Mouse (Mus musculus) liver, adult 2 months (tissue): ENCODE measurements around the gene Slc40a1. TPM values are rescaled to one million over a fixed set of nuclear protein-coding genes. Genes with fewer than 3 reads are reported as not detected.

ENCODE experiments used
- DNase-seq: peaks from one replicate; pipeline ENCODE4 v3.0.0-alpha.2; 2011; ENCODE audit warnings: low read depth, low spot score; ENCODE audit errors: extremely low read depth
- H3K27ac ChIP-seq: fragments of 200-500 bp; replicated peaks from 2 replicates; pipeline ENCODE4 v1.5.1; 2012; ENCODE audit warnings: low read depth, mild to moderate bottlenecking, control low read depth, inconsistent platforms, low read length; ENCODE audit not compliant: insufficient read depth
- H3K27me3 ChIP-seq: fragments of 200-500 bp; 2 replicates; pipeline ENCODE4 v1.6.1; 2012; ENCODE audit warnings: mild to moderate bottlenecking, moderate library complexity, low read length, inconsistent platforms; ENCODE audit not compliant: control insufficient read depth, insufficient read depth
- H3K36me3 ChIP-seq: fragments of 200-500 bp; 2 replicates; pipeline ENCODE4 v1.6.1; 2012; ENCODE audit warnings: low read length, inconsistent platforms; ENCODE audit not compliant: control insufficient read depth, insufficient read depth
- H3K4me1 ChIP-seq: fragments of 200-500 bp; 2 replicates; pipeline ENCODE4 v1.6.1; 2011; ENCODE audit warnings: low read length; ENCODE audit not compliant: control insufficient read depth, insufficient read depth
- H3K4me3 ChIP-seq: fragments of 200-500 bp; 2 replicates; pipeline ENCODE4 v1.5.1; 2011; ENCODE audit warnings: low read depth, mild to moderate bottlenecking, control low read depth, low read length, moderate library complexity; ENCODE audit not compliant: insufficient read depth
- H3K79me2 ChIP-seq: fragments of 200-500 bp; 2 replicates; pipeline ENCODE4 v1.6.1; 2012; ENCODE audit warnings: inconsistent platforms, mild to moderate bottlenecking, low read length, moderate library complexity; ENCODE audit not compliant: control insufficient read depth, insufficient read depth
- H3K9ac ChIP-seq: fragments of 200-500 bp; 2 replicates; pipeline ENCODE4 v1.6.1; 2012; ENCODE audit warnings: low read depth, mild to moderate bottlenecking, control low read depth, inconsistent platforms, low read length
- CTCF ChIP-seq: fragments of 200-500 bp; IDR thresholded peaks from 2 replicates; pipeline ENCODE4 v1.5.1; 2011; ENCODE audit warnings: low read depth, low read length, control low read depth
- POLR2A ChIP-seq: fragments of 200-500 bp; IDR thresholded peaks from 2 replicates; pipeline ENCODE4 v1.6.1; 2011; ENCODE audit warnings: low read length, control low read depth; ENCODE audit not compliant: insufficient read depth; ENCODE audit errors: extremely low read depth
- WGBS: fragments of 180-500 bp; shearing (Covaris S2); methylation state at CpG from one replicate; pipeline ENCODE4 v1.1.7; 2018; 5-methylcytosine and 5-hydroxymethylcytosine counted together
- polyA plus RNA-seq: library from polyadenylated mRNA; depleted of rRNA; stranded (reverse); fragments of >200 nt; gene quantifications from 2 replicates; pipeline ENCODE4 v1.2.3, GENCODE M21; 2012
- total RNA-seq: library from RNA; depleted of rRNA; stranded (reverse); fragments of >200 nt; gene quantifications from 2 replicates; pipeline ENCODE4 v1.2.3, GENCODE M21; 2014

The Slc40a1 gene
- total and polyA plus RNA-seq, 2 experiments: 42.6 to 124 TPM

DNA sequence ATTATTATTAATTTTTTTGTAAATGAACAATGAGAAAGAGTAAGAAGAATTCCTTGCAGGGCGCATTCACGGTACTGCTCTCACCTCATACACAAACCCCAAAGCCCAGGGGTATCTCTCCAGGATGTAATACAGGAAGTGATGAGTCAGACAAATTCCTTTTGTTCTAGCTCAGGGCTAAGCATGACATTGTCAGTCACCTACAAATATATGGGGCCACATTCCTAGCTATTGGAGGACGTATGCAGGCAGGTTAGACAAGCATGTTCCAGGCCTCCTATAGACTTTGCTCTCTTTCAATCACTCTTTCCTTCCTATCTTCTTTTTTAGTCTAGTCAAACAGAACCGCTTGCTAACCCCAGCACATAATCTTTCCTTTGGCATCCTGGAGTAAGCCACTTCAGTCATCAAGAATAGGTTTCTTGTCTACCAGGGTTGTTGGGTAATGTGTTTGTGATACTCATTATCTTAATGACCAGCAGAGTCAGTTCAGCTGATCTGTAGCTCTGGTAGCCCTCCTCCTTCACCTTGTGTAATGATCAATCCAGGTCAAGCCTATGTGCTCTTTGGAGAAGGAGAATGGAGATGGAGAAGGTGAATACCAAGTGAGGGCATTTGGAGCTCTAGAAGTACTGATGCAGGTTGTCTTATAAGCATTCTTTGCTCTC, 9.1 kb downstream of the Slc40a1 start:
- Histone ChIP-seq H3K36me3 (peaks cover 62% of the 10 kb centered on the region), H3K79me2 (peaks cover 6% of the 10 kb centered on the region; the same call in 1 of the 2 replicates), H3K4me3 (no peak overlapping the region), H3K4me1 (peaks cover 18% of the 10 kb centered on the region), H3K27me3 (no peaks in the 10 kb centered on the region), H3K9ac (no peak overlapping the region), H3K27ac (no peak overlapping the region)
- no peak for DNase-seq
- WGBS: 81% methylated on average over 4 of the region's 4 CpGs
- TF ChIP-seq POLR2A: no peak
- TF ChIP-seq CTCF: no peak

DNA sequence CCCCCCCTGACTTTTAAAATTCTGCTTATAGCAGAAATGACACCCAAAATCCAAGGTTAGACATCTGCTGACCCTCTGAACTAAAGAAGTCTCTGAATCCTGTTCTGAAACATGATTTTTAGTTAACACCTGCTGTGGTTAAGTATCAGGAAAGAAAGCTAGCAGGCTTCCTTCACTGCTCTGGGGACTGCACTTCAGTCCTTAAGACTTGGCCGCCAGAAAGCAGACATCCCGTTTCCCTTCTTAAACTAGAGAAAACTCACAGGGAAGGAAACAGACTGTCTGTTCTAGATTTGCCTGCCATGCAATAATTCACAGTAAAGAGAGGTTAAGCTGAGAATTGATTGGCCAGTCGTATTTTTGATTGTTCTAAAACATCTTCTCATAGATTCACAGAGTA, 10.1 kb downstream of the Slc40a1 start:
- TF ChIP-seq POLR2A (no peak), CTCF (no peak)
- H3K4me1 ChIP-seq: peaks cover 17% of the 10 kb centered on the region
- peaks cover 6% of the 10 kb centered on the region; the same call in 1 of the 2 replicates for H3K79me2 ChIP-seq
- no peak overlapping the region for H3K27ac ChIP-seq
- no peaks in the 10 kb centered on the region for H3K27me3 ChIP-seq
- no peak overlapping the region for H3K4me3 ChIP-seq
- H3K36me3 ChIP-seq: peaks cover 70% of the 10 kb centered on the region
- WGBS: 71% methylated on average over 3 of the region's 3 CpGs
- no peak for DNase-seq
- H3K9ac ChIP-seq: no peak overlapping the region

DNA sequence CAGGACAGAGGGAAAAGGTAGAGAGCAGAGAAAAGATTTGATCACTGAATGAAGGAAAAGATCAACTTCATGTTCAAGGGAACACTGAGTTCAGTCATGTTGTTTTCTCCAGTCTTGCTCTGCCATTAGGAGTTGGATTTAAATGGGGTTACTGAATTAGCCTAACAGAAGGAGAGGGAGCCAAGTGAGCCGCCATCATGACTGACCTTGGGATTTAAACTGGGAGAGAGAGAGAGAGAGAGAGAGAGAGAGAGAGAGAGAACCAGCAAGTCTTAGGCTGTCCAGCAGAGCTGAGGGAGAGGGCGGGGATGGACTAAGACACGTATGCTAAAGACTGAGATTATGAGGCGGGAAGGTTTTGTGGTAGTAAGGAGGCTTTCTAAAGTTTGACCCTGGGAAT, 12.1 kb downstream of the Slc40a1 start:
- no peaks in the 10 kb centered on the region for H3K27me3 ChIP-seq
- no peak overlapping the region for H3K4me3 ChIP-seq
- TF ChIP-seq POLR2A (no peak), CTCF (no peak)
- peaks cover 7% of the 10 kb centered on the region for H3K4me1 ChIP-seq
- H3K27ac ChIP-seq: no peak overlapping the region
- H3K36me3 ChIP-seq: peaks cover 76% of the 10 kb centered on the region
- DNase-seq: no peak
- no peak overlapping the region for H3K9ac ChIP-seq
- WGBS: 95% methylated on average over 4 of the region's 4 CpGs
- peaks cover 3% of the 10 kb centered on the region; the same call in 1 of the 2 replicates for H3K79me2 ChIP-seq

DNA sequence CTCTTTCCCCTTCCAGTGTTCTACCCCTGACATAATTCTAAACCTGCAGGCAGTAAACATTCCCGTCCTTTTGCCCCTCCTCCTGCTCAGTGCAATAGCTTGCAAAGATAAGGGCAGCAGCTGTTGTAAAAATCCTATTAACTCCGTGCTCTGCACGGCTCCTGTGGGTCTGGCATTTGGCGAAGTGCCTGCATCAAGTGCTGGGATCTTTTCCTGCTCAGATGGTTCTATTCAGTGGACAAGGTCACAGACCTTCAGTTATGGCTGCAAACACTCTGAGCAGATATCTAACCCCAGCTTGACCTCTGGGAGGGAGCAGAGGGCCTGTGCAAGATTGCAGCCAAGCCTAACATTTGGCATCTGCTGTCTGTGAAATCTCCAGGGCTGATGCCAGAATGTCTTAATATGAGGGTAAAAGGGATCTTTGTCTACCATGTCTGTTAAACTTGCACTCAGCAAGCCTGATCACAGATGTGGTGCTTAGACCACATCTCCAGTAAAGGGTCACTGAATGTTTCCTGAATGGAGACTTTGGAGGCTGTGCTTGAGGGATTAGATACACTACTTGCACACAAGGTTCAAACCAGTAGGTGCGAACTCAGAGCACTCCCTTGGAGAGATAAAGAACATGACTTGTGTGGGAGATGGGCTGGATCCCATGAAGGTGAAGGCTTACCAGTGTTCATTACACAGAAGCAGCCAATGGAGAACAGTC, 21.1 kb downstream of the Slc40a1 start:
- Histone ChIP-seq H3K4me1 (peaks cover 12% of the 10 kb centered on the region), H3K9ac (no peak overlapping the region), H3K36me3 (peaks cover 24% of the 10 kb centered on the region), H3K27ac (peak overlapping the region; percentile 72), H3K4me3 (no peak overlapping the region), H3K79me2 (no peaks in the 10 kb centered on the region), H3K27me3 (no peaks in the 10 kb centered on the region)
- TF ChIP-seq CTCF: no peak
- no peak for TF ChIP-seq POLR2A
- DNase-seq: peak; percentile 100
- 12% methylated on average over 5 of the region's 5 CpGs for WGBS

DNA sequence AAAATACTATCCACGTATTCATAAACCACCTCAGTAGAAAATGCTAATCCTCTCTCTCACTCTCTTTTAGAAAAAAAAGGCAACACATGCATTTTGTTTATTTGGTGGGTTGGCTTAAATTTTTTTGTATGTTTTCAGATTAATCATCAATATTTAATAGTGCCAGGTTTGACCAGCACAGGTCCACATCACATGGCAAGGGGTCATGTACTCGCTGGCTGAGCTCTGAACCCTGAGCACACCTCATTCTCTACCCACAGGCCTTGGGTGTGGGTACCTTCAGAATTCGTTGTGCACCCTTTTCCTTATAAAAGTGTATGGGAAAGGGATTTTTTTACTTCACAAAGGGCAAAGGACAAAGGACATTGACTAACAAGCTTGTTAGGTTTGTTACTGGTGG, 22.2 kb downstream of the Slc40a1 start:
- Histone ChIP-seq H3K4me3 (no peak overlapping the region), H3K4me1 (peaks cover 12% of the 10 kb centered on the region), H3K9ac (no peak overlapping the region), H3K27me3 (no peaks in the 10 kb centered on the region), H3K27ac (peak overlapping the region; percentile 31; the same call in 1 of the 2 replicates), H3K79me2 (no peaks in the 10 kb centered on the region), H3K36me3 (peaks cover 15% of the 10 kb centered on the region)
- WGBS: 21% methylated on average over 3 of the region's 3 CpGs
- DNase-seq: peak; percentile 93
- no peak for TF ChIP-seq POLR2A
- TF ChIP-seq CTCF: no peak

DNA sequence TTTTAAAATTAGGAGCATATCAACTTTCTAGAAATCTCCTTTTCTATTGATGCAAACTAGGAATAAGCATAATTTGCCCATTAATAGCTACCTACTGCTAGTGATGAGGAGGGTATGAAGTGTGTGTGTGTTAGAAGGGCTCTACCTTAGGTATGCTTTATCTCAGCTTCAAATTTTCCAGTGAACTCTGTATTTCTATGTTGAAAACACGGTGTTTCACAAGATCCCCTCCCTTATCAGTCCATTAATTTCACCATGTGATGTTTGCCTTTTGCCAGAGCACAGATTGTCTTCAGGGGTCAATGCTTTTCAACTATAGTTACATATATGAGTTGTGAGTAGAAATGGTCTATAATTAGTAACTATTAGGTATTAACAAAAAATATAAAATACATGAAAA, 28.3 kb downstream of the Slc40a1 start:
- Histone ChIP-seq H3K4me3 (no peak overlapping the region), H3K27ac (no peak overlapping the region), H3K79me2 (no peaks in the 10 kb centered on the region), H3K36me3 (no peaks in the 10 kb centered on the region), H3K9ac (no peak overlapping the region), H3K4me1 (peaks cover 6% of the 10 kb centered on the region; the same call in 1 of the 2 replicates), H3K27me3 (no peaks in the 10 kb centered on the region)
- WGBS: 5% methylated on average over 1 of the region's 1 CpGs
- DNase-seq: peak; percentile 93
- TF ChIP-seq CTCF (no peak), POLR2A (no peak)
